Mouse (Mus musculus): ENCODE measurements around the gene Nek4. TPM values are rescaled to one million over a fixed set of nuclear protein-coding genes. Genes with fewer than 3 reads are reported as not detected.

The Nek4 gene
- 14.9 and 16.6 TPM in 2 replicates for total RNA-seq (2014; rRNA removed)
- 7.9 and 14.0 TPM in 2 replicates for polyA plus RNA-seq (2015; fragmentation: Nextera tagmentation; extraction: Ambion mirVana)

GRCm38 (mm10) chr14:30951154-30951825, at the start of gene Nek4:
Gene Nek4, plus strand, starts transcription at chr14:30951377.
- DNase-seq (peak; percentile 98), ATAC-seq (peak; percentile 100)
- H3K27ac ChIP-seq (ENCODE audit: low read depth, low read length), result peak within 1 kb of the TSS; percentile 79
- H3K4me1 ChIP-seq (ENCODE audit: insufficient read depth), result peaks cover 4% of the 10 kb centered on the region; the same call in 1 of the 2 replicates
- no peaks in the 10 kb centered on the region for H3K9me3 ChIP-seq (ENCODE audit: low read length)
- TF ChIP-seq CTCF (IDR thresholded peaks at IDR 0.05; ENCODE audit: low read depth), result peak; percentile 57
- H3K9ac ChIP-seq, result peak within 1 kb of the TSS; percentile 78
- no peaks in the 10 kb centered on the region for H3K27me3 ChIP-seq (ENCODE audit: insufficient read depth, low read length)
- 2% methylated on average over 57 of the region's 57 CpGs for WGBS
- H3K36me3 ChIP-seq (ENCODE audit: insufficient read depth), result peaks cover 3% of the 10 kb centered on the region; the same call in 1 of the 2 replicates
- peak within 1 kb of the TSS; percentile 71 for H3K4me3 ChIP-seq (ENCODE audit: low read depth, low read length)
- peak within 1 kb of the TSS; percentile 64 for H3K4me2 ChIP-seq (ENCODE audit: low read depth)

- Histone ChIP-seq H3K4me1 (ENCODE audit: insufficient read depth) (no peaks in the 10 kb centered on the region), H3K27ac (ENCODE audit: low read depth, low read length) (no peak overlapping the region), H3K4me3 (ENCODE audit: low read depth, low read length) (no peak overlapping the region), H3K4me2 (ENCODE audit: low read depth) (no peak overlapping the region), H3K27me3 (ENCODE audit: insufficient read depth, low read length) (no peaks in the 10 kb centered on the region), H3K9ac (no peak overlapping the region), H3K9me3 (ENCODE audit: low read length) (no peaks in the 10 kb centered on the region), H3K36me3 (ENCODE audit: insufficient read depth) (no peaks in the 10 kb centered on the region)
- DNase-seq (no peak), ATAC-seq (no peak)
- WGBS, result 94% methylated on average over 5 of the region's 5 CpGs
- no peak for TF ChIP-seq CTCF (IDR thresholded peaks at IDR 0.05; ENCODE audit: low read depth)
These were observed 48.5 kb upstream of the Nek4 start for GRCm38 (mm10) chr14:30902628-30903027.

DNA sequence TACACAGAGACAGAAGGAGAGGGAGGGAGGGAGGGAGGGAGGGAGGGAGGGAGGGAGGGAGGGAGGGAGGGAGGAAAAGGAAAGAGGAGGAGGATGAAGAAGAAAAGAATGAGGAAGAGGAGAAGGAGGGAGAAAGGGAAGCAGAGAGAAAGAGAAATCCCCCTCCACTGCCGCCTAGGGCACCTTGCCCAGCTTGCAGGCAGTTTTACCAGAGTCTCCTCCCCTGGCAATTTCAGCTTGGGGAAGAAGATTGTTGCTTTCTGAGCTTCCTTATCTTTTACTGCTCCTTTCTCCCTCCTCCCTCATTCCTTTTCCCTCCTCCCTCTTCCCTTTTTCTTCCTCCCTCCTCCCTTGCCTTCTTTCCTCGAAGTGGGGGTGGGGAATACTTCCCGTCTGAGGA, 48.1 kb upstream of the Nek4 start:
- no peak for ATAC-seq
- Histone ChIP-seq H3K9me3 (ENCODE audit: low read length) (no peaks in the 10 kb centered on the region), H3K4me1 (ENCODE audit: insufficient read depth) (no peaks in the 10 kb centered on the region), H3K36me3 (ENCODE audit: insufficient read depth) (no peaks in the 10 kb centered on the region), H3K27ac (ENCODE audit: low read depth, low read length) (no peak overlapping the region), H3K4me2 (ENCODE audit: low read depth) (no peak overlapping the region), H3K9ac (no peak overlapping the region), H3K4me3 (ENCODE audit: low read depth, low read length) (no peak overlapping the region), H3K27me3 (ENCODE audit: insufficient read depth, low read length) (no peaks in the 10 kb centered on the region)
- DNase-seq, result no peak
- TF ChIP-seq CTCF (IDR thresholded peaks at IDR 0.05; ENCODE audit: low read depth), result no peak
- 74% methylated on average over 3 of the region's 3 CpGs for WGBS

GRCm38 (mm10) chr14:30904307-30904706, 46.9 kb upstream of the Nek4 start:
- no peak for DNase-seq
- H3K4me3 ChIP-seq (ENCODE audit: low read depth, low read length), result no peak overlapping the region
- no peak overlapping the region for H3K9ac ChIP-seq
- TF ChIP-seq CTCF (IDR thresholded peaks at IDR 0.05; ENCODE audit: low read depth), result no peak
- H3K27me3 ChIP-seq (ENCODE audit: insufficient read depth, low read length), result no peaks in the 10 kb centered on the region
- no peaks in the 10 kb centered on the region for H3K4me1 ChIP-seq (ENCODE audit: insufficient read depth)
- H3K9me3 ChIP-seq (ENCODE audit: low read length), result no peaks in the 10 kb centered on the region
- 86% methylated on average over 8 of the region's 8 CpGs for WGBS
- H3K27ac ChIP-seq (ENCODE audit: low read depth, low read length), result no peak overlapping the region
- H3K4me2 ChIP-seq (ENCODE audit: low read depth), result no peak overlapping the region
- no peak for ATAC-seq
- no peaks in the 10 kb centered on the region for H3K36me3 ChIP-seq (ENCODE audit: insufficient read depth)

DNA sequence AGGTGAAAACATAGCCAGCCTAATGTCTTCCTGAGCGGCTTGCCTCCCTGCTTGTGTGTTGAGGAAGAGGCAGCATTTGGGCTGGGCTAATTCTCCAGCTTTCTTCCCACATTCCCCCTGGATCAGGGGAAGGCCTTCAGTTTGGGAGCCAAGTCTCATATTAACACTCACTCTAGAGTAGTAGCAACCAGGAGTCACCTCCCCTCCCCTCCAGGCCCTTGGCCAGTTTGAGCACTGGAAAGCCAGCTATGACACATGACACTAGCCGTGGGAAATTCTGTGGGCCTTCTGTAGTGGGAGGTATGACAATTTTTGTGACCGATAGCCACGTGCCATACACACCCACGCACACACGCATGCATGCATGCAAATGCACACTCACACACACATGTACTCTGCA, 45.2 kb upstream of the Nek4 start:
- Histone ChIP-seq H3K4me1 (ENCODE audit: insufficient read depth) (no peaks in the 10 kb centered on the region), H3K4me3 (ENCODE audit: low read depth, low read length) (no peak overlapping the region), H3K27ac (ENCODE audit: low read depth, low read length) (no peak overlapping the region), H3K27me3 (ENCODE audit: insufficient read depth, low read length) (no peaks in the 10 kb centered on the region), H3K4me2 (ENCODE audit: low read depth) (no peak overlapping the region), H3K36me3 (ENCODE audit: insufficient read depth) (no peaks in the 10 kb centered on the region), H3K9me3 (ENCODE audit: low read length) (no peaks in the 10 kb centered on the region), H3K9ac (no peak overlapping the region)
- TF ChIP-seq CTCF (IDR thresholded peaks at IDR 0.05; ENCODE audit: low read depth), result no peak
- ATAC-seq, result no peak
- WGBS, result 95% methylated on average over 6 of the region's 6 CpGs
- no peak for DNase-seq

- TF ChIP-seq CTCF (IDR thresholded peaks at IDR 0.05; ENCODE audit: low read depth), result no peak
- Histone ChIP-seq H3K9me3 (ENCODE audit: low read length) (no peaks in the 10 kb centered on the region), H3K36me3 (ENCODE audit: insufficient read depth) (no peaks in the 10 kb centered on the region), H3K4me3 (ENCODE audit: low read depth, low read length) (no peak overlapping the region), H3K9ac (no peak overlapping the region), H3K4me2 (ENCODE audit: low read depth) (no peak overlapping the region), H3K27ac (ENCODE audit: low read depth, low read length) (no peak overlapping the region), H3K27me3 (ENCODE audit: insufficient read depth, low read length) (no peaks in the 10 kb centered on the region), H3K4me1 (ENCODE audit: insufficient read depth) (no peaks in the 10 kb centered on the region)
- 0 out of 2 replicates have a peak, but pooled peaks have one; percentile 10 for ATAC-seq
- DNase-seq, result no peak
- WGBS, result 74% methylated on average over 3 of the region's 3 CpGs
These were observed 43.3 kb upstream of the Nek4 start for GRCm38 (mm10) chr14:30907814-30908265.

DNA sequence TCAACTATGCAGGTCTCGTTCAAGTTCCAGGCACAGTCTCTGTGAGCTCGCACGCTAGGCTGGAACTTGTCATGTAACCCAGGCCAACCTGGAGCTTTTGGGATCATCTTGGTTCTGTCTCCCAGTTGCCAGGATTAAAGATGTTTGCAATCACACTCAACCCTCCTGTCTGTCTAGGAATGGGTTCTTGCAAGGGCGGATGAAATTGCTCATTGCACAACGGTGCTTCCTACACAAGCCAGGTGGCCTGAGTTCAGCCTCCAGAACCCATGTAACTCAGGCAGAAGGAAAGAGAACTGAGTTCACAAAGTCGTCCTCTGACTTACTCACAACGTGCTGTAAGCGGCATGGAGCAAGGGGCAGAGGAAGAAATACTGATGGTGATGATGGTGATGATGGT, 40.0 kb upstream of the Nek4 start:
- Histone ChIP-seq H3K27ac (ENCODE audit: low read depth, low read length) (no peak overlapping the region), H3K9ac (no peak overlapping the region), H3K4me2 (ENCODE audit: low read depth) (no peak overlapping the region), H3K27me3 (ENCODE audit: insufficient read depth, low read length) (no peaks in the 10 kb centered on the region), H3K36me3 (ENCODE audit: insufficient read depth) (no peaks in the 10 kb centered on the region), H3K4me3 (ENCODE audit: low read depth, low read length) (no peak overlapping the region), H3K4me1 (ENCODE audit: insufficient read depth) (no peaks in the 10 kb centered on the region), H3K9me3 (ENCODE audit: low read length) (no peaks in the 10 kb centered on the region)
- 92% methylated on average over 8 of the region's 8 CpGs for WGBS
- DNase-seq (no peak), ATAC-seq (no peak)
- no peak for TF ChIP-seq CTCF (IDR thresholded peaks at IDR 0.05; ENCODE audit: low read depth)
